Mouse (Mus musculus) embryonic facial prominence, embryonic 15.5 days (tissue): ENCODE results near the gene 4930455H04Rik. TPM values are rescaled to one million over a fixed set of nuclear protein-coding genes. Genes with fewer than 3 reads are reported as not detected.

ENCODE experiments used
- polyA plus RNA-seq: library from polyadenylated mRNA; unstranded; fragments of >200 nt; fragmentation: Nextera tagmentation; extraction: Ambion mirVana; gene quantifications from 2 replicates; pipeline ENCODE4 v1.2.1, GENCODE M21; 2015

Gene 4930455H04Rik
- polyA plus RNA-seq, 1 experiment from 2014 or later = not detected

Other genes with a start within 250 kb of the 4930455H04Rik start
- 23.3 and 23.5 TPM in 2 replicates for gene Agl, start 160.1 kb upstream of the 4930455H04Rik start, polyA plus RNA-seq
- gene Frrs1, start 108.8 kb upstream of the 4930455H04Rik start, polyA plus RNA-seq = 16.9 and 18.9 TPM in 2 replicates
- 22.3 and 26.3 TPM in 2 replicates for gene Palmd, start 720 bp downstream of the 4930455H04Rik start, polyA plus RNA-seq